Mouse (Mus musculus) lung, embryonic 16.5 days (tissue): ENCODE results near the gene Ccdc114. TPM values are rescaled to one million over a fixed set of nuclear protein-coding genes. Genes with fewer than 3 reads are reported as not detected.
"Not testable (repeated sequence)": the region's sequence is repeated elsewhere in the genome, so short reads cannot be mapped to it uniquely, and the experiment has no call there.

Experiments used
- ATAC-seq: fragments of 200-750 bp; cut with Nextera tagmentation; 2 replicates; pipeline ENCODE4 v1.8.0; 2017; ENCODE audit warnings: low read depth, mild to moderate bottlenecking, moderate library complexity
- H3K27ac ChIP-seq: fragments of 300-500 bp; sonication (generic); 2 replicates; pipeline ENCODE4 v1.5.1; 2014; ENCODE audit warnings: mild to moderate bottlenecking, control low read depth, low read length
- H3K27me3 ChIP-seq: fragments of 300-500 bp; sonication (generic); 2 replicates; pipeline ENCODE4 v1.6.1; 2014; ENCODE audit warnings: low read depth, low read length, mixed read lengths; ENCODE audit not compliant: control insufficient read depth, insufficient read depth
- H3K36me3 ChIP-seq: fragments of 300-500 bp; sonication (generic); 2 replicates; pipeline ENCODE4 v1.6.1; 2014; ENCODE audit warnings: low read length; ENCODE audit not compliant: control insufficient read depth, insufficient read depth
- H3K4me1 ChIP-seq: fragments of 300-500 bp; sonication (generic); replicated peaks from 2 replicates; pipeline ENCODE4 v1.6.1; 2014; ENCODE audit warnings: low read length, mixed read lengths; ENCODE audit not compliant: control insufficient read depth, insufficient read depth
- H3K4me2 ChIP-seq: fragments of 300-500 bp; sonication (generic); 2 replicates; pipeline ENCODE4 v1.6.1; 2014; ENCODE audit warnings: low read depth, low read length, control low read depth
- H3K4me3 ChIP-seq: fragments of 300-500 bp; sonication (generic); 2 replicates; pipeline ENCODE4 v1.5.1; 2014; ENCODE audit warnings: mild to moderate bottlenecking, low read length, control low read depth
- H3K9ac ChIP-seq: fragments of 300-500 bp; sonication (generic); 2 replicates; pipeline ENCODE4 v1.6.1; 2014; ENCODE audit warnings: low read length, control low read depth
- H3K9me3 ChIP-seq: fragments of 300-500 bp; sonication (generic); 2 replicates; pipeline ENCODE4 v1.6.1; 2016; ENCODE audit warnings: low read length; ENCODE audit not compliant: control insufficient read depth
- WGBS: fragments of 180-500 bp; shearing (Covaris S2); extraction: QIAGEN DNeasy Blood & Tissue Kit; methylation state at CpG from one replicate; pipeline ENCODE4 v1.1.7; 2014; 5-methylcytosine and 5-hydroxymethylcytosine counted together
- polyA plus RNA-seq: library from polyadenylated mRNA; unstranded; fragments of >200 nt; fragmentation: Nextera tagmentation; extraction: Ambion mirVana; gene quantifications from 2 replicates; pipeline ENCODE4 v1.2.1, GENCODE M21; 2015

Gene Ccdc114
- 9.6 and 11.3 TPM in 2 replicates for polyA plus RNA-seq

- Histone ChIP-seq H3K4me2 (peak within 1 kb of the TSS; percentile 79), H3K4me1 (peaks cover 27% of the 10 kb centered on the region), H3K9me3 (no peaks in the 10 kb centered on the region), H3K27me3 (peaks cover 4% of the 10 kb centered on the region), H3K27ac (peak within 1 kb of the TSS; percentile 97), H3K4me3 (peak within 1 kb of the TSS; percentile 50), H3K9ac (peak within 1 kb of the TSS; percentile 65), H3K36me3 (no peaks in the 10 kb centered on the region)
- peak; percentile 64 for ATAC-seq
- 8% methylated on average over 24 of the region's 24 CpGs for whole genome bisulfite sequencing
These were observed at the start of gene Ccdc114 for GRCm38 (mm10) chr7:45923762-45924428. Ccdc114 (plus strand) TSS chr7:45924072.

- H3K4me2 ChIP-seq: no peak overlapping the region
- peaks cover 17% of the 10 kb centered on the region for H3K4me1 ChIP-seq
- WGBS: 94% methylated on average over 7 of the region's 7 CpGs
- peaks cover 2% of the 10 kb centered on the region; the same call in 1 of the 2 replicates for H3K27me3 ChIP-seq
- no peak overlapping the region for H3K9ac ChIP-seq
- H3K4me3 ChIP-seq: no peak overlapping the region
- H3K36me3 ChIP-seq: peaks cover 52% of the 10 kb centered on the region
- no peak for ATAC-seq
- no peaks in the 10 kb centered on the region for H3K9me3 ChIP-seq
- no peak overlapping the region for H3K27ac ChIP-seq
These were observed 47.0 kb upstream of the Ccdc114 start for GRCm38 (mm10) chr7:45876895-45877294.

- not testable (repeated sequence) for H3K4me3 ChIP-seq
- WGBS: 69% methylated on average over 1 of the region's 1 CpGs
These were observed 45.6 kb upstream of the Ccdc114 start, which contains the start of gene Grin2d for GRCm38 (mm10) chr7:45878278-45878677. Grin2d (minus strand) TSS chr7:45878378.

GRCm38 (mm10) chr7:45880531-45880930 is 43.3 kb upstream of the Ccdc114 start:
- H3K4me1 ChIP-seq: no peaks in the 10 kb centered on the region
- H3K27me3 ChIP-seq: no peaks in the 10 kb centered on the region
- no peak overlapping the region for H3K9ac ChIP-seq
- no peak overlapping the region for H3K4me3 ChIP-seq
- no peak overlapping the region for H3K4me2 ChIP-seq
- no peaks in the 10 kb centered on the region for H3K9me3 ChIP-seq
- no peak for ATAC-seq
- no peak overlapping the region for H3K27ac ChIP-seq
- peaks cover 68% of the 10 kb centered on the region for H3K36me3 ChIP-seq
- 93% methylated on average over 4 of the region's 4 CpGs for WGBS

More at GRCm38 (mm10) chr7:45878278-45878677, 45.6 kb upstream of the Ccdc114 start, which contains the start of gene Grin2d:
- Histone ChIP-seq H3K4me1 (peaks cover 17% of the 10 kb centered on the region), H3K36me3 (peaks cover 61% of the 10 kb centered on the region)
- H3K27me3 ChIP-seq, H3K9me3 ChIP-seq, ATAC-seq, H3K4me2 ChIP-seq, H3K27ac ChIP-seq, H3K9ac ChIP-seq: not testable (repeated sequence)

GRCm38 (mm10) chr7:45881011-45881410 is 42.9 kb upstream of the Ccdc114 start:
- Histone ChIP-seq H3K27ac (no peak overlapping the region), H3K27me3 (no peaks in the 10 kb centered on the region), H3K9ac (no peak overlapping the region), H3K4me3 (no peak overlapping the region), H3K36me3 (peaks cover 67% of the 10 kb centered on the region), H3K4me1 (no peaks in the 10 kb centered on the region), H3K4me2 (no peak overlapping the region), H3K9me3 (no peaks in the 10 kb centered on the region)
- ATAC-seq: no peak
- 84% methylated on average over 2 of the region's 2 CpGs for WGBS

GRCm38 (mm10) chr7:45887246-45887645 is 36.6 kb upstream of the Ccdc114 start:
- no peak overlapping the region for H3K4me2 ChIP-seq
- no peaks in the 10 kb centered on the region for H3K27me3 ChIP-seq
- H3K9me3 ChIP-seq: no peaks in the 10 kb centered on the region
- no peaks in the 10 kb centered on the region for H3K4me1 ChIP-seq
- H3K36me3 ChIP-seq: peaks cover 22% of the 10 kb centered on the region
- H3K27ac ChIP-seq: no peak overlapping the region
- WGBS: 52% methylated on average over 3 of the region's 3 CpGs
- no peak overlapping the region for H3K9ac ChIP-seq
- H3K4me3 ChIP-seq: no peak overlapping the region
- ATAC-seq: no peak

- Histone ChIP-seq H3K9ac (no peak overlapping the region), H3K27me3 (no peaks in the 10 kb centered on the region), H3K4me1 (peaks cover 8% of the 10 kb centered on the region; the same call in 1 of the 2 replicates), H3K4me3 (no peak overlapping the region), H3K36me3 (no peaks in the 10 kb centered on the region), H3K4me2 (no peak overlapping the region), H3K9me3 (no peaks in the 10 kb centered on the region), H3K27ac (no peak overlapping the region)
- ATAC-seq: no peak
- 82% methylated on average over 2 of the region's 2 CpGs for WGBS
These were observed 31.2 kb upstream of the Ccdc114 start for GRCm38 (mm10) chr7:45892651-45893050.

- Histone ChIP-seq H3K4me1 (peaks cover 8% of the 10 kb centered on the region; the same call in 1 of the 2 replicates), H3K27me3 (no peaks in the 10 kb centered on the region), H3K9me3 (no peaks in the 10 kb centered on the region), H3K27ac (peak overlapping the region; percentile 23; the same call in 1 of the 2 replicates), H3K9ac (peak overlapping the region; percentile 61), H3K4me3 (peak overlapping the region; percentile 65), H3K36me3 (no peaks in the 10 kb centered on the region), H3K4me2 (peak overlapping the region; percentile 95)
- 69% methylated on average over 6 of the region's 6 CpGs for WGBS
- 0 out of 2 replicates have a peak, but pooled peaks have one; percentile 0 for ATAC-seq
These were observed 27.8 kb upstream of the Ccdc114 start for GRCm38 (mm10) chr7:45895931-45896516.

- Histone ChIP-seq H3K36me3 (no peaks in the 10 kb centered on the region), H3K27ac (peak within 1 kb of the TSS; percentile 89), H3K4me1 (peaks cover 8% of the 10 kb centered on the region; the same call in 1 of the 2 replicates), H3K4me3 (peak within 1 kb of the TSS; percentile 65), H3K9ac (peak within 1 kb of the TSS; percentile 80), H3K4me2 (peak within 1 kb of the TSS; percentile 95), H3K9me3 (no peaks in the 10 kb centered on the region), H3K27me3 (no peaks in the 10 kb centered on the region)
- ATAC-seq: peak; percentile 93
- 2% methylated on average over 40 of the region's 40 CpGs for WGBS
These were observed 27.2 kb upstream of the Ccdc114 start, which contains the start of the genes Syngr4 and Tmem143 for GRCm38 (mm10) chr7:45896517-45897257. Syngr4 (minus strand) TSS chr7:45896714. Tmem143 (plus strand) TSS chr7:45896941.
